Mouse (Mus musculus) brain, embryonic 14.5 days (tissue): ENCODE data around the gene Mau2.

Experiments
- CTCF ChIP-seq: fragments of 200-500 bp; IDR thresholded peaks from 2 replicates; pipeline ENCODE4 v1.5.1; 2012; ENCODE audit warnings: inconsistent platforms, mild to moderate bottlenecking, moderate library complexity, borderline replicate concordance; ENCODE audit not compliant: insufficient read depth, insufficient read length; ENCODE audit errors: extremely low read depth
- POLR2A ChIP-seq: fragments of 200-500 bp; IDR thresholded peaks from 2 replicates; pipeline ENCODE4 v1.6.1; 2012; ENCODE audit warnings: mild to moderate bottlenecking, inconsistent platforms, borderline replicate concordance; ENCODE audit not compliant: poor library complexity, insufficient read depth, insufficient read length, severe bottlenecking; ENCODE audit errors: extremely low read depth

DNA sequence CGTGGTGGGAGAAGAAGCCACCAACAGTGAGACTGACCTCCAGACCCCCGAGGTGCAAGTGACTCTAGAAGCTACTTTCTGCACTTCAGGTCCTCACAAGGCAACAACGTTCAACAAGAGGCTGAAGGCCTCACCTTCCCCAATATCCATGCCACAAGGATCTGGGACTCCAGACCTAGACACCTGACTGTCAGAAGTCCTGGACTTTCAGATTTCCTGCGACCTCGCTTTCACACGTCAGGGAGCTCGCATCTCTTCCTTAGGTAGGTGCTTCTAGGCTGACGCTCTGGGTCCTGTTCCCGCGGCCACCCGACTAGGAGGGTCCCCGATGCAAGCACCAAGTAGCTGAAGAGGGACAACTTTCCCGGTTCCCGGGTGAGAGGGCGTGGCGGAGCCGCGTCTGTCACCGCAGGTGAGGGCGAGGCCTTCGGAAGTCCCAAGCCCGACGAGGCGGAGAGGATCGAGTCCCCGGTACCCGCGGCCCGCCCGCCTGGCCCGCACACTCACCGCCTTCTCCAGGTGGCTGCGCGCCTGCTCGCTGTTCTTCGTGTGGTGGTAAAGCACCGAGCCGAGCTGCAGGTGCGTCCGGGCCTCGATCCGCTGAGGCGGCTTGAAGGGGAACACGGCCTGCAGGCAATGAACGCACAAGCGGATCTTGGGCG lies 518 bp downstream of the Mau2 start:
- TF ChIP-seq CTCF, result no peak
- no peak for TF ChIP-seq POLR2A
